Mouse (Mus musculus) B cell, adult 2 months (primary cell): ENCODE results near the gene Grid2.

ENCODE experiments used
- DNase-seq, 2 experiments: peaks; one replicate each; pipeline ENCODE4 v3.0.0; 2022

The Grid2 gene

GRCm38 (mm10) chr6:64617417-64618135 is 1361.9 kb downstream of the Grid2 start:
- no peak for DNase-seq

GRCm38 (mm10) chr6:64623404-64623803 is 1367.7 kb downstream of the Grid2 start:
- DNase-seq: no peak

GRCm38 (mm10) chr6:64647661-64648060 is 1392.0 kb downstream of the Grid2 start:
- no peak for DNase-seq

- DNase-seq: no peak
Measured at GRCm38 (mm10) chr6:64648196-64648595, 1392.5 kb downstream of the Grid2 start.

GRCm38 (mm10) chr6:64649296-64650226 is 1393.9 kb downstream of the Grid2 start:
- no peak for DNase-seq

GRCm38 (mm10) chr6:64650765-64651164 is 1395.1 kb downstream of the Grid2 start:
- no peak for DNase-seq

GRCm38 (mm10) chr6:64671010-64671409 is 1415.3 kb downstream of the Grid2 start:
- no peak for DNase-seq

GRCm38 (mm10) chr6:64678815-64679214 is 1423.1 kb downstream of the Grid2 start:
- no peak for DNase-seq

GRCm38 (mm10) chr6:64683974-64684373 is 1428.3 kb downstream of the Grid2 start:
- DNase-seq: peak in 1 of 2 experiments; percentile 1

GRCm38 (mm10) chr6:64684973-64685372 is 1429.3 kb downstream of the Grid2 start:
- no peak for DNase-seq

- no peak for DNase-seq
Measured at GRCm38 (mm10) chr6:64688181-64688944, 1432.7 kb downstream of the Grid2 start.

- no peak for DNase-seq
Measured at GRCm38 (mm10) chr6:64694688-64695087, 1439.0 kb downstream of the Grid2 start.

- DNase-seq: no peak
Measured at GRCm38 (mm10) chr6:64703659-64704058, 1448.0 kb downstream of the Grid2 start.

- no peak for DNase-seq
Measured at GRCm38 (mm10) chr6:64727751-64728403, 1472.2 kb downstream of the Grid2 start.

- no peak for DNase-seq
Measured at GRCm38 (mm10) chr6:64728499-64729198, 1473.0 kb downstream of the Grid2 start, which contains the start of gene Atoh1. Gene Atoh1, plus strand, starts transcription at chr6:64729125.

- no peak for DNase-seq
Measured at GRCm38 (mm10) chr6:64729231-64730011, 1473.7 kb downstream of the Grid2 start.

GRCm38 (mm10) chr6:64730030-64730429 is 1474.4 kb downstream of the Grid2 start:
- no peak for DNase-seq

GRCm38 (mm10) chr6:64730506-64731020 is 1474.9 kb downstream of the Grid2 start:
- DNase-seq: no peak

- DNase-seq: no peak
Measured at GRCm38 (mm10) chr6:64731126-64731525, 1475.5 kb downstream of the Grid2 start.

GRCm38 (mm10) chr6:64731621-64732320 is 1476.1 kb downstream of the Grid2 start:
- DNase-seq: no peak
